Mouse (Mus musculus) neural tube, embryonic 14.5 days (tissue): ENCODE measurements at regions not wholly inside any gene's neighbourhood (a gene's known extent, or its start where the extent isn't known, plus 50 kb on each side); places are given as distances from the start of the nearest gene placed in this dataset.

Experiments
- ATAC-seq: fragments of 200-750 bp; cut with Nextera tagmentation; 2 replicates; pipeline ENCODE4 v1.8.0; 2017; ENCODE audit warnings: low read depth, mild to moderate bottlenecking, moderate TSS enrichment, moderate library complexity
- H3K27ac ChIP-seq: fragments of 300-500 bp; sonication (generic); 2 replicates; pipeline ENCODE4 v1.5.1; 2014; ENCODE audit warnings: low read depth, mild to moderate bottlenecking, control low read depth, low read length, moderate library complexity, mixed read lengths
- H3K27me3 ChIP-seq: fragments of 300-500 bp; sonication (generic); 2 replicates; pipeline ENCODE4 v1.6.1; 2014; ENCODE audit warnings: low read length; ENCODE audit not compliant: control insufficient read depth, insufficient read depth
- H3K36me3 ChIP-seq: fragments of 300-500 bp; sonication (generic); 2 replicates; pipeline ENCODE4 v1.6.1; 2014; ENCODE audit warnings: low read length, mixed read lengths; ENCODE audit not compliant: control insufficient read depth, insufficient read depth
- H3K4me1 ChIP-seq: fragments of 300-500 bp; sonication (generic); 2 replicates; pipeline ENCODE4 v1.6.1; 2014; ENCODE audit warnings: low read length; ENCODE audit not compliant: control insufficient read depth, insufficient read depth
- H3K4me2 ChIP-seq: fragments of 300-500 bp; sonication (generic); 2 replicates; pipeline ENCODE4 v1.6.1; 2014; ENCODE audit warnings: mild to moderate bottlenecking, low read depth, low read length, control low read depth
- H3K4me3 ChIP-seq: fragments of 300-500 bp; sonication (generic); 2 replicates; pipeline ENCODE4 v1.5.1; 2014; ENCODE audit warnings: low read depth, low read length, control low read depth, mixed read lengths
- H3K9ac ChIP-seq: fragments of 300-500 bp; sonication (generic); replicated peaks from 2 replicates; pipeline ENCODE4 v1.6.1; 2014; ENCODE audit warnings: low read depth, mild to moderate bottlenecking, control low read depth, low read length, mixed read lengths
- H3K9me3 ChIP-seq: fragments of 300-500 bp; sonication (generic); 2 replicates; pipeline ENCODE4 v1.6.1; 2016; ENCODE audit warnings: low read length; ENCODE audit not compliant: control insufficient read depth
- WGBS: fragments of 180-500 bp; shearing (Covaris S2); extraction: QIAGEN DNeasy Blood & Tissue Kit; methylation state at CpG from one replicate; pipeline ENCODE4 v1.1.7; 2014; 5-methylcytosine and 5-hydroxymethylcytosine counted together

DNA sequence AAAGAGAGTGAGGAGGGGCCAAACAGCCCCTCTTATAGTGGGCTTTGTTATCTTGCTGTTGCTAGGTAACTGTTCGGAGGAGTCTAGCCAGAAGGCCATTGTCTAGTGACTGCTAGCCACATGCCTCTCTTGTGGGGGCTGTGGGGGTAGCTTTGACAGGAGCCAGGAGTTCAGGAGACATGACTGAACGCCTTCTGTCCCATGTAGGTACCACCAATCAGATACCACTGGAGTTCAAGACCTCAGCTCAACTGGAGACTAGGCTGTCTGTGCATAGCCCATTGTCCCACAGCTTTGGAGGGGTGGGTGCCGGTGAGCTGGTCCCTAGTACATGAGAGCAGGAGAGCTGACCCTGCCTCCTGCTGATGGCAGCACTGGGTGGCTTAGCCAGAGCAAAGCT, 82.4 kb upstream of the Unc93a2 start:
- no peak for ATAC-seq
- H3K4me2 ChIP-seq: no peak overlapping the region
- no peaks in the 10 kb centered on the region for H3K4me1 ChIP-seq
- H3K27me3 ChIP-seq: no peaks in the 10 kb centered on the region
- no peak overlapping the region for H3K9ac ChIP-seq
- no peaks in the 10 kb centered on the region for H3K36me3 ChIP-seq
- no peak overlapping the region for H3K4me3 ChIP-seq
- WGBS: 24% methylated on average over 3 of the region's 3 CpGs
- H3K27ac ChIP-seq: no peak overlapping the region
- H3K9me3 ChIP-seq: no peaks in the 10 kb centered on the region

DNA sequence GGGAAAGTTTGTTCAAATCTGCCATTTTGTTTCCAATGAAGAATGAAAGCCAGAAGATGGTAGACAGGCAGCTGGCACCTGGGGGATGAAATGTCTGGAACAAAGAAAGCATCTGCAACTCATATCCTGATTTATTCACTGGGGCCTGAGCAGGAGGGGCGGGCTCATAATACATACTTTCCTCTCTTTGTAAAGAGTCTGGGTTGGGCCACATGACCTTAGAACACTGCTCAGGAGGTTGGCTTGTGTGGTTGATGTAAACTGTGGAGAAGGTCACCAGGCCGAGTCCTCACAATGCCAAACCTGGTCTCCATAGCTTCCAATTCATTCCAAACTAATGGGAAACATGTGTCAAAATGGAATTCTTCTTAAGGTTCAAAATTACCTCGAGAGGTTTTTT, 79.6 kb upstream of the Unc93a2 start:
- no peak overlapping the region for H3K4me3 ChIP-seq
- ATAC-seq: no peak
- no peaks in the 10 kb centered on the region for H3K9me3 ChIP-seq
- H3K9ac ChIP-seq: no peak overlapping the region
- no peaks in the 10 kb centered on the region for H3K27me3 ChIP-seq
- no peak overlapping the region for H3K27ac ChIP-seq
- no peaks in the 10 kb centered on the region for H3K4me1 ChIP-seq
- no peak overlapping the region for H3K4me2 ChIP-seq
- 75% methylated on average over 3 of the region's 3 CpGs for WGBS
- H3K36me3 ChIP-seq: no peaks in the 10 kb centered on the region

DNA sequence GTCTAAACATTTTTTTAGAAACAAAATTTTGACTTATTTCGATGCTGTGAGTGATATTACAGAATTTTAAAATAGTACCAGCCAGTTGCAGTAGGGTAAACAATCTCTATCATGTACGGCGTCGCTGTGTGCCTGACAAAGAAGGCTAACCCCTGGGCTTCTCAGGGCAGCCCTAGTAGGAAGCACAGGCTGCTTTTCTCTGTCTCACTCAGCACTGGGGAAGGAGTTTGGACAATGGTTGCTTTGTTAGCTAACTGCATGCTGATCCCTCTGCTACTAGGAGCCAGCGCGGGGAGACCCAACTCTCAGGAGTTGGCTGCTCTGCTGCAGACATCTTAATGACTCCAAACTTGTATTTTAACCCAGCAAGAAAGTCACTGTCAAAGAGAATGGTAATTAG, 75.9 kb upstream of the Unc93a2 start:
- no peak overlapping the region for H3K9ac ChIP-seq
- ATAC-seq: 0 out of 2 replicates have a peak, but pooled peaks have one; percentile 41
- H3K27me3 ChIP-seq: no peaks in the 10 kb centered on the region
- H3K4me1 ChIP-seq: no peaks in the 10 kb centered on the region
- no peak overlapping the region for H3K27ac ChIP-seq
- H3K36me3 ChIP-seq: no peaks in the 10 kb centered on the region
- H3K4me3 ChIP-seq: no peak overlapping the region
- 15% methylated on average over 6 of the region's 6 CpGs for WGBS
- H3K9me3 ChIP-seq: no peaks in the 10 kb centered on the region
- no peak overlapping the region for H3K4me2 ChIP-seq

DNA sequence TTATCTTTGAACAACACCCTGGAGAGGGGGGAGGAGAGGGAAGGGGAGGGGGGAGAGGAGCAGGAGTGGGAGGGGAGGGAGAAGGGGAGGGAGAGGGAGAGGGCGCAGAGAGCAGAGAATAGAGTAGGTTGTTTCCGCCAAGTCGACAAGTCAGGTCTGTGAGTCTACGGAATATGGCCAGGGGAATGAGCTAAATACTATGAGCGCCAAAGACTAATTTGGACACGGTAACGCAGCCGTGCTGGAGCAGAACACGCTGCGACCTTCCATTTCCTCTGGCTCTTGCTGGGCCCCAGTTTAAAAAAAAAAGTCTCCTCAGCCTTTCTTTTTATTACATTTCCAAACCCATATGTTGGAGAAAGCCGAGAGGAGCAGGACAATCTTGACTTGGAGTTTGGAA, 71.7 kb upstream of the Unc93a2 start:
- 85% methylated on average over 11 of the region's 11 CpGs for WGBS
- H3K9me3 ChIP-seq: no peaks in the 10 kb centered on the region
- no peaks in the 10 kb centered on the region for H3K4me1 ChIP-seq
- H3K36me3 ChIP-seq: no peaks in the 10 kb centered on the region
- no peak overlapping the region for H3K4me3 ChIP-seq
- H3K27ac ChIP-seq: no peak overlapping the region
- no peaks in the 10 kb centered on the region for H3K27me3 ChIP-seq
- no peak overlapping the region for H3K4me2 ChIP-seq
- ATAC-seq: no peak
- no peak overlapping the region for H3K9ac ChIP-seq

DNA sequence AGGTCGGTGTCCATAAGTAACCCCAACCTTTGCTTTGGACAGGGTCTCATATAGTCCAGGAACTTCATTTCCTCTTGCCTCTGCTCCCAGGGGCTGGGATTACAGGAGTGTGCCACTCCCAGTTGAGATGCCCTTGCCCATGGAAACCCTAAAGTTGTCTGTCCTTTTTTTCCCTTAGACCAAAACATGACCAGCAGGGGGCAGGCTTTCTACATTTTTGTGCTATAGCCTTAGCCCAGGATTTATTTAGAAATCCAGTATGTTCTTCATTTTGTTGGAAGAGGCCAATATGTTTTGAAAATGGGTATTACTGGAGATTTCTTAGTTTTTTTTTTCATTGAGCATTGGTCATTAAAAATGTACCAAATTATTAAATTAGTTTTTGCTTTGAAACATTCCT, 58.6 kb upstream of the Unc93a2 start:
- Histone ChIP-seq H3K27me3 (no peaks in the 10 kb centered on the region), H3K4me2 (no peak overlapping the region), H3K27ac (no peak overlapping the region), H3K4me1 (no peaks in the 10 kb centered on the region), H3K9me3 (no peaks in the 10 kb centered on the region), H3K9ac (no peak overlapping the region), H3K36me3 (no peaks in the 10 kb centered on the region), H3K4me3 (no peak overlapping the region)
- 54% methylated on average over 1 of the region's 1 CpGs for WGBS
- no peak for ATAC-seq

DNA sequence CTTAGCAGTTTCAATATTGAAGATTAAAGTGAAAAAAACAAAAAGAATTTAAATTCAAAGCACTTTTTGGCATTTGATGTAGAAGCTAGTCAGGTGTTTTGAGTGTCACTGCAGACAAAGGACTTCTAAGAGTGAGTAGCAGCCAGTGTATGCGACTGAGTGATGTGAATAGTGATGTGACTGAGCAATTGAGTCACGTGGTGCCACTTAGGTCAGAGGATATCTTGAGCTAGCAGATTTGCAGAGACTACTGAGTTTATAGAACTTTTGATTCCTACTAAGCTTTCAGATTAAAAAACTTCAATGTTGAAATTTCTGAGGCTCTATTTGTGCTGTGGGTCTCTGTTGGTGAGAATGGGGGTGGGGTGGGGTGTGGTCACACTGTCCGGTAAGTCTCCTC, 49.8 kb upstream of the Unc93a2 start:
- H3K27ac ChIP-seq: no peak overlapping the region
- no peak overlapping the region for H3K9ac ChIP-seq
- no peak for ATAC-seq
- H3K36me3 ChIP-seq: no peaks in the 10 kb centered on the region
- H3K27me3 ChIP-seq: no peaks in the 10 kb centered on the region
- no peaks in the 10 kb centered on the region for H3K4me1 ChIP-seq
- no peak overlapping the region for H3K4me3 ChIP-seq
- no peaks in the 10 kb centered on the region for H3K9me3 ChIP-seq
- WGBS: 77% methylated on average over 3 of the region's 3 CpGs
- no peak overlapping the region for H3K4me2 ChIP-seq
